Mouse (Mus musculus) CH12.LX (cell line): Measurements from ENCODE around the gene Tescl. TPM values are rescaled to one million over a fixed set of nuclear protein-coding genes. Genes with fewer than 3 reads are reported as not detected.

Source experiments
- DNase-seq: peaks from one replicate; pipeline ENCODE4 v3.0.0-alpha.2; 2013; ENCODE audit errors: extremely low read depth
- H3K27ac ChIP-seq: 2 replicates; pipeline ENCODE4 v1.5.1; 2012; ENCODE audit warnings: low read depth, mild to moderate bottlenecking, control low read depth, moderate library complexity; ENCODE audit not compliant: insufficient read depth
- H3K27me3 ChIP-seq: replicated peaks from 2 replicates; pipeline ENCODE3; 2012; ENCODE audit warnings: inconsistent platforms
- H3K36me3 ChIP-seq, 2 experiments: replicated peaks in 1 of 2; 2 replicates each; pipeline versions ENCODE3 to v1.6.1; 2012; ENCODE audit warnings: inconsistent platforms in 1 of 2, low read length in 1 of 2, mild to moderate bottlenecking in 1 of 2, mixed read lengths in 1 of 2, moderate library complexity in 1 of 2; ENCODE audit not compliant: control insufficient read depth in 1 of 2, insufficient read depth in 1 of 2
- H3K4me1 ChIP-seq, 2 experiments: 2 replicates each; pipeline ENCODE4 v1.6.1; 2012; ENCODE audit warnings: inconsistent platforms in 1 of 2, moderate library complexity in 1 of 2; ENCODE audit not compliant: insufficient read depth in 2 of 2, control insufficient read depth in 1 of 2
- H3K4me2 ChIP-seq: 2 replicates; pipeline ENCODE4 v1.6.1; 2012; ENCODE audit warnings: low read depth, mild to moderate bottlenecking, control low read depth; ENCODE audit not compliant: poor library complexity, insufficient read depth, severe bottlenecking
- H3K4me3 ChIP-seq, 3 experiments: fragments of 150-350 bp in 1 of 3; sonication (generic) in 1 of 3; replicated peaks in 1 of 3; 2 replicates each; pipeline versions ENCODE3 to v1.5.1; 2011 to 2012; ENCODE audit warnings: low read depth in 2 of 3, low read length in 2 of 3, mild to moderate bottlenecking in 2 of 3, moderate library complexity in 2 of 3, control low read depth in 1 of 3, improper control_type of control experiment in 1 of 3, inconsistent platforms in 1 of 3, mixed read lengths in 1 of 3; ENCODE audit not compliant: poor library complexity in 1 of 3
- H3K79me2 ChIP-seq: replicated peaks from 2 replicates; pipeline ENCODE4 v1.6.1; 2012; ENCODE audit warnings: mild to moderate bottlenecking, moderate library complexity; ENCODE audit not compliant: control insufficient read depth, poor library complexity, insufficient read depth, severe bottlenecking; ENCODE audit errors: extremely low read depth
- H3K9ac ChIP-seq: 2 replicates; pipeline ENCODE4 v1.6.1; 2012; ENCODE audit warnings: low read depth, mild to moderate bottlenecking, control low read depth, moderate library complexity; ENCODE audit not compliant: insufficient read depth
- H3K9me3 ChIP-seq: replicated peaks from 2 replicates; pipeline ENCODE3; 2012; ENCODE audit warnings: low read length, inconsistent platforms, mixed read lengths
- BHLHE40 ChIP-seq: IDR thresholded peaks from 2 replicates; pipeline ENCODE4 v1.6.1; 2011; ENCODE audit warnings: mild to moderate bottlenecking, low read depth, low read length, improper control_type of control experiment
- CHD1 ChIP-seq: IDR thresholded peaks from 2 replicates; pipeline ENCODE4 v1.6.1; 2012; ENCODE audit warnings: low read depth, low read length, improper control_type of control experiment, inconsistent platforms
- CTCF ChIP-seq, 2 experiments: IDR thresholded peaks in 1 of 2; conservative IDR thresholded peaks in 1 of 2; 2 replicates each; pipeline ENCODE4 v1.5.1; 2011 to 2012; ENCODE audit warnings: low read depth in 2 of 2, low read length in 2 of 2, improper control_type of control experiment in 1 of 2, inconsistent platforms in 1 of 2, mild to moderate bottlenecking in 1 of 2, moderate library complexity in 1 of 2
- E2F4 ChIP-seq: IDR thresholded peaks from 2 replicates; pipeline ENCODE4 v1.6.1; 2011; ENCODE audit warnings: low read depth, low read length, improper control_type of control experiment; ENCODE audit not compliant: insufficient replicate concordance
- ELF1 ChIP-seq: IDR thresholded peaks from 2 replicates; pipeline ENCODE4 v1.6.1; 2014; ENCODE audit warnings: low read depth, mild to moderate bottlenecking, inconsistent platforms, low read length, improper control_type of control experiment
- EP300 ChIP-seq: IDR thresholded peaks from 2 replicates; pipeline ENCODE4 v1.6.1; 2011; ENCODE audit warnings: low read length, improper control_type of control experiment
- ETS1 ChIP-seq: conservative IDR thresholded peaks from 2 replicates; pipeline ENCODE4 v1.6.1; 2012; ENCODE audit warnings: low read depth, mild to moderate bottlenecking, inconsistent platforms, low read length, improper control_type of control experiment, moderate library complexity
- GABPA ChIP-seq: IDR thresholded peaks from 2 replicates; pipeline ENCODE4 v1.6.1; 2012; ENCODE audit warnings: low read depth, low read length, improper control_type of control experiment, inconsistent platforms; ENCODE audit not compliant: insufficient replicate concordance
- MAX ChIP-seq: IDR thresholded peaks from 2 replicates; pipeline ENCODE4 v1.6.1; 2011; ENCODE audit warnings: low read length, improper control_type of control experiment
- MYC ChIP-seq: IDR thresholded peaks from 2 replicates; pipeline ENCODE4 v1.6.1; 2011; ENCODE audit warnings: low read depth, mild to moderate bottlenecking, improper control_type of control experiment, low read length
- NELFE ChIP-seq: IDR thresholded peaks from 2 replicates; pipeline ENCODE4 v1.6.1; 2011; ENCODE audit warnings: low read depth, low read length, improper control_type of control experiment
- POLR2A ChIP-seq: IDR thresholded peaks from 2 replicates; pipeline ENCODE4 v1.6.1; 2011; ENCODE audit warnings: low read depth, mild to moderate bottlenecking, improper control_type of control experiment, low read length
- RAD21 ChIP-seq: IDR thresholded peaks from 2 replicates; pipeline ENCODE4 v1.6.1; 2011; ENCODE audit warnings: low read depth, mild to moderate bottlenecking, low read length, improper control_type of control experiment, moderate library complexity
- SIN3A ChIP-seq: IDR thresholded peaks from 2 replicates; pipeline ENCODE4 v1.6.1; 2012; ENCODE audit warnings: low read length, improper control_type of control experiment, inconsistent platforms
- SMC3 ChIP-seq: IDR thresholded peaks from 2 replicates; pipeline ENCODE4 v1.6.1; 2011; ENCODE audit warnings: low read depth, low read length, improper control_type of control experiment
- TBP ChIP-seq: conservative IDR thresholded peaks from 2 replicates; pipeline ENCODE4 v1.6.1; 2011; ENCODE audit warnings: low read depth, low read length, improper control_type of control experiment
- UBTF ChIP-seq: IDR thresholded peaks from 2 replicates; pipeline ENCODE4 v1.6.1; 2012; ENCODE audit warnings: low read depth, mild to moderate bottlenecking, inconsistent platforms, low read length, improper control_type of control experiment, moderate library complexity
- USF1 ChIP-seq: IDR thresholded peaks from 2 replicates; pipeline ENCODE4 v1.6.1; 2014; ENCODE audit warnings: low read depth, mild to moderate bottlenecking, inconsistent platforms, low read length, improper control_type of control experiment
- ZKSCAN1 ChIP-seq: IDR thresholded peaks from 2 replicates; pipeline ENCODE4 v1.6.1; 2012; ENCODE audit warnings: low read depth, inconsistent platforms, low read length, improper control_type of control experiment, borderline replicate concordance
- ZMIZ1 ChIP-seq: IDR thresholded peaks from 2 replicates; pipeline ENCODE4 v1.6.1; 2012; ENCODE audit warnings: low read depth, mild to moderate bottlenecking, inconsistent platforms, low read length, improper control_type of control experiment
- dilution Hi-C: fragments of 300-500 bp; cut with MboI; formaldehyde crosslinking; loops from 2 replicates; pipeline ENCODE4 v1.14.3; 2020; ENCODE audit warnings: low sequenced_read_pairs; ENCODE audit not compliant: extremely low pct_unique_long_range_greater_than_20kb, extremely low pct_ligation_motif_present
- in situ Hi-C: fragments of 300-500 bp; cut with MboI; formaldehyde crosslinking; loops from 3 replicates; pipeline ENCODE4 v1.14.3; 2019; ENCODE audit warnings: low sequenced_read_pairs, low pct_ligation_motif_present, low pct_unique_long_range_greater_than_20kb, mixed read lengths
- polyA plus RNA-seq: library from polyadenylated mRNA; unstranded; fragments of >175 nt; gene quantifications from 2 replicates; pipeline ENCODE4 v1.2.1, GENCODE M21; 2012; ENCODE audit warnings: low read depth; ENCODE audit not compliant: insufficient read length
- total RNA-seq, 2 experiments: library from RNA; depleted of rRNA; stranded (reverse); fragments of 300-350 nt in 1 of 2; fragments of >200 nt in 1 of 2; gene quantifications; 2 replicates each; pipeline ENCODE4 v1.2.3; 2012 to 2014

The Tescl gene
- total and polyA plus RNA-seq, 3 experiments: not detected

DNA sequence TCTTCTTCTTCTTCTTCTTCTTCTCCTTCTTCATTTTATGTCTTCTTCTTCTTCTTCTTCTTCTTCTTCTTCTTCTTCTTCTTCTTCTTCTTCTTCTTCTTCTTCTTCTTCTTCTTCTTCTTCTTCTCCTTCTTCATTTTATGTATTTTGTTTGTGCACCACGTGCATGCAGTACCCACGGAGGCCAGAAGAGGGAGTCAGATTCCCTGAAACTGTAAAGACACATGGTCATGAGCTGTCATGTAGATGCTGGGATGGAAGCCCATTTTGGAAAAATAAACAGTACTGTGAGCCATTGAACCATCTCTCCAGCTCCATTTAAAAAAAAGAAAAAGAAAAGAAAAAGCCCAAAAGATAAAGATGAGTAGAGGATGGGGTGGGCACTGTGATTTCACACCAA, 4.5 kb upstream of the Tescl start:
- no peak for TF ChIP-seq ZMIZ1
- peak in 1 of 2 experiments; percentile 20; a peak in 2 of 4 replicates for TF ChIP-seq CTCF (conservative IDR thresholded peaks at IDR 0.05 in 1 of 2, IDR thresholded peaks at IDR 0.05 in 1 of 2; ENCODE audit: low read depth in 2 of 2, low read length in 2 of 2)
- TF ChIP-seq ETS1: no peak
- Histone ChIP-seq H3K4me2 (no peak overlapping the region), H3K27me3 (peaks cover 39% of the 10 kb centered on the region), H3K79me2 (no peaks in the 10 kb centered on the region), H3K36me3 (no peaks in the 10 kb centered on the region), H3K4me1 (no peaks in the 10 kb centered on the region), H3K4me3 (no peak overlapping the region), H3K9ac (no peak overlapping the region), H3K27ac (no peak overlapping the region), H3K9me3 (peaks cover 5% of the 10 kb centered on the region)
- DNase-seq: no peak
- in situ Hi-C loops: no loop called here
- dilution Hi-C loops: no loop called here

DNA sequence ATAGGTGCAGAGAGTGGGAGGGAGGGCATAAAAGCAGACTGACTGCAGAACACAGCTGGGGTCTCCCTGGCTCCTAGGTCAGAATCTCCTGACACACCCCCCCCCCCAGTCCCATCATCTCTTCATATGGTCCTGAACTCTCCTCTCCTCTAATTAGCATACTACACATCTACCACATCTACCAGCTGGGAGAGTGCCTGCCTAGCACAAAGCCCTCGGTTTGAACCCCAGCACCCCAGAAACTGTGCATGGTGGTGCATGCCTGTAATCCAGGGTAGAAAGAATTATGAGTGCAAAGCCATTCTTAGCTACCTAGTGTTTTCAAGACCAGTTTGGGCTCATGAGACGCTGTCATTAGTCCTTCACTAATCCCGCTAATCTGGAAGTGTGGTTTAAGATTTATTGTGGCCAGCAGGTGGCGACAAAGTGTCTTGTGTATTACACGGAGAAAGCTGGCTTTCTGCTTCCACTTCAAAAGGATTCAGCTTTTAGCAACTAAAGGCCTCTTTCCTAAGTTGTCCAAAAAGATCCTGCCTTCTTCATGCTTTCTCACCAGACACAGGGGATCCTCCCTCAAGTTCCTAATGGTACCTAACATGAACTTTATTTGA, 2.1 kb upstream of the Tescl start:
- in situ Hi-C loops: no loop called here
- dilution Hi-C loops: no loop called here
- peak; percentile 76 for DNase-seq

DNA sequence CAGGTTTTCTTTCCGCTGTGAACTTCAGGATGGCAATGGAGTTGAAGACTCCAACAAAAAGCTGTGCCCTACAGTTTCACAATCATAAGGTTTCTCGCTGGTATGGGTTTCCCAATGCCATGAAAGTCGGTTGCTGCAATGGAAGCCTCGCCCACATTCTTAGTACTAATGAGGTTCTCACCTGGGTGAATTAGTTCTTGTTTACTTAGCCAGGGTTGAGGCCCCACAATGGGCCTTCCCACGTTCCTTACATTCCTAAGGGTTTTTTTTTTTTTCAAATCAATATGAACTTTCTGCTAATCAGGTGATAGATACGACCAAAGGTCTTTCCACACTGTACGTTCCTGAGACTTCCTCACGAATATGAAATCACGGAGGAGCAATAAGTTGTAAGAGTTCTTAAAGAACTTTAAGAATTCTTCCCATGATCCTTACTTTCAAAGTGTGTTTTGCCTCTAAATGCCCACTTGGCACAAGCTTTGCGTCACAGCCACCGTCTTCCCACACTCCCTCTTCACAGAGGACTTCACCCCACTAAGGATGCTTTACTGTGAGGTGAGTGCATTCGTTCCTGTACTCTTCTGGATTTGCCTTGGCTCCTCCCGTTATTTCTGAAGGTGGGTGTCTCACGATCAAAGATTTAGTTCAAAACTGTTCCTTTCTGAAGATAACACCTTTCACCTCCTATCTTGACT, 6.3 kb downstream of the Tescl start:
- DNase-seq: no peak
- in situ Hi-C loops (no loop called here), dilution Hi-C loops (no loop called here)
- Histone ChIP-seq H3K4me1 (no peaks in the 10 kb centered on the region), H3K27ac (no peak overlapping the region), H3K9me3 (peaks cover 17% of the 10 kb centered on the region), H3K27me3 (peaks cover 53% of the 10 kb centered on the region), H3K4me3 (no peak overlapping the region), H3K36me3 (no peaks in the 10 kb centered on the region), H3K4me2 (no peak overlapping the region), H3K79me2 (no peaks in the 10 kb centered on the region), H3K9ac (no peak overlapping the region)
- TF ChIP-seq BHLHE40: no peak
- no peak for TF ChIP-seq GABPA
- no peak for TF ChIP-seq MAX
- no peak for TF ChIP-seq MYC
- TF ChIP-seq ETS1: no peak
- TF ChIP-seq EP300: no peak
- TF ChIP-seq UBTF: no peak
- no peak for TF ChIP-seq USF1
- TF ChIP-seq NELFE: no peak
- no peak for TF ChIP-seq ZKSCAN1
- no peak for TF ChIP-seq SIN3A
- no peak for TF ChIP-seq TBP
- no peak for TF ChIP-seq CHD1
- TF ChIP-seq E2F4: no peak

More for the DNA sequence above, 2.1 kb upstream of the Tescl start:
- Histone ChIP-seq H3K4me3 (no peak overlapping the region), H3K4me2 (no peak overlapping the region), H3K36me3 (no peaks in the 10 kb centered on the region), H3K4me1 (no peaks in the 10 kb centered on the region), H3K27ac (no peak overlapping the region), H3K9ac (no peak overlapping the region), H3K27me3 (peaks cover 36% of the 10 kb centered on the region), H3K9me3 (peaks cover 6% of the 10 kb centered on the region), H3K79me2 (no peaks in the 10 kb centered on the region)
- TF ChIP-seq SMC3: peak; percentile 76
- peak; percentile 79 for TF ChIP-seq RAD21
- peak; percentile 71 to 88 for TF ChIP-seq CTCF (conservative IDR thresholded peaks at IDR 0.05 in 1 of 2, IDR thresholded peaks at IDR 0.05 in 1 of 2; ENCODE audit: low read depth in 2 of 2, low read length in 2 of 2)
- TF ChIP-seq ELF1: no peak
- TF ChIP-seq POLR2A: no peak
